Mouse (Mus musculus) spleen, embryonic (tissue): ENCODE results near the gene Eapp.

Experiments
- CTCF ChIA-PET: fragments of 350-600 bp; sonication (Branson Sonifier 250); formaldehyde crosslinking; loops from one replicate; lab custom pipeline; 2022; lab: Charles Lee

Gene Eapp

DNA sequence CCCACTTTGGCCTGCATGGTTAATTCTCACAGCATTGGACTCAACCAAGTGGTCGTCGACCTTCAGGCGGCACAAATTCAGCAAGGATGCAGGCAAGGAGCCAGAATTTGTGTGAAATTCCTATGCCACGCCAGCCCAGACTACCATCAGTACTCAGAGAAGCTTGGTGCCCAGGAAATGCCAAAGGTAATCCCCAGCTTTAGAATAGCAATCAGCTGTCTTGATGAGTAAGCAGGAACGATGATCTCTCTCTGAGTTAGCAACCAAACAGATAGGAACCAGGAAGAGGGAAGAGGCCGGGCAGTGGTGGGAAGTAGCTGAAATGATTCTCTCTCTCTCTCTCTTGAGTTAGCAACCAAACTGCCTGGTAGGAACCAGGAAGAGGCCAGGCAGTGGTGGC, 55.4 kb downstream of the Eapp start:
- CTCF ChIA-PET: interaction anchor here (0.6 kb wide), 1 partner anchor 199 kb away, joined by 4 read pairs; no protein-coding TSS in a partner anchor

GRCm38 (mm10) chr12:54637033-54637432, 58.7 kb downstream of the Eapp start:
- CTCF ChIA-PET: no interaction called here

- CTCF ChIA-PET: no interaction called here
Observed at GRCm38 (mm10) chr12:54632141-54632540, 63.6 kb downstream of the Eapp start.

GRCm38 (mm10) chr12:54621942-54622341, 73.8 kb downstream of the Eapp start:
- CTCF ChIA-PET: no interaction called here
